Mouse (Mus musculus): ENCODE measurements around the gene Rad21l. TPM values are rescaled to one million over a fixed set of nuclear protein-coding genes. Genes with fewer than 3 reads are reported as not detected.
"Not testable (repeated sequence)": the region's sequence is repeated elsewhere in the genome, so short reads cannot be mapped to it uniquely, and the experiment has no call there.

Rad21l gene
- polyA plus RNA-seq, 1 experiment from 2014 or later = not detected

- H3K4me1 ChIP-seq (replicated peaks; ENCODE audit: control insufficient read depth, insufficient read depth, low read length) = 0 out of 2 replicates have a peak, but pooled peaks cover 6% of the 10 kb centered on the region
- H3K9me3 ChIP-seq (ENCODE audit: control insufficient read depth) = no peaks in the 10 kb centered on the region
- ATAC-seq = peak; percentile 31
- H3K4me2 ChIP-seq (replicated peaks; ENCODE audit: low read depth) = no peak overlapping the region
- no peaks in the 10 kb centered on the region for H3K36me3 ChIP-seq (ENCODE audit: control insufficient read depth, insufficient read depth)
- H3K27me3 ChIP-seq (replicated peaks; ENCODE audit: control insufficient read depth, insufficient read depth, low read length) = no peaks in the 10 kb centered on the region
- H3K27ac ChIP-seq (ENCODE audit: low read depth, low read length) = no peak overlapping the region
- H3K4me3 ChIP-seq (ENCODE audit: low read depth, low read length) = no peak overlapping the region
- 59% methylated on average over 6 of the region's 6 CpGs for WGBS
- no peak for TF ChIP-seq CTCF (IDR thresholded peaks at IDR 0.05; ENCODE audit: low read depth)
- no peak overlapping the region for H3K9ac ChIP-seq (ENCODE audit: low read depth, low read length)
These were observed 51.6 kb downstream of the Rad21l start for GRCm38 (mm10) chr2:151616551-151617329.

GRCm38 (mm10) chr2:151615779-151616178 lies 52.6 kb downstream of the Rad21l start:
- not testable (repeated sequence) for H3K9me3 ChIP-seq (ENCODE audit: control insufficient read depth); H3K4me1 ChIP-seq (replicated peaks; ENCODE audit: control insufficient read depth, insufficient read depth, low read length); H3K4me2 ChIP-seq (replicated peaks; ENCODE audit: low read depth); H3K27me3 ChIP-seq (replicated peaks; ENCODE audit: control insufficient read depth, insufficient read depth, low read length); H3K9ac ChIP-seq (ENCODE audit: low read depth, low read length); ATAC-seq; H3K27ac ChIP-seq (ENCODE audit: low read depth, low read length); H3K36me3 ChIP-seq (ENCODE audit: control insufficient read depth, insufficient read depth); H3K4me3 ChIP-seq (ENCODE audit: low read depth, low read length)
- 67% methylated on average over 6 of the region's 8 CpGs for WGBS

- Histone ChIP-seq H3K9me3 (ENCODE audit: control insufficient read depth) (no peaks in the 10 kb centered on the region), H3K27me3 (replicated peaks; ENCODE audit: control insufficient read depth, insufficient read depth, low read length) (no peaks in the 10 kb centered on the region), H3K4me3 (ENCODE audit: low read depth, low read length) (no peak overlapping the region), H3K9ac (ENCODE audit: low read depth, low read length) (no peak overlapping the region), H3K4me2 (replicated peaks; ENCODE audit: low read depth) (no peak overlapping the region), H3K4me1 (replicated peaks; ENCODE audit: control insufficient read depth, insufficient read depth, low read length) (no peaks in the 10 kb centered on the region), H3K27ac (ENCODE audit: low read depth, low read length) (no peak overlapping the region), H3K36me3 (ENCODE audit: control insufficient read depth, insufficient read depth) (no peaks in the 10 kb centered on the region)
- no peak for TF ChIP-seq CTCF (IDR thresholded peaks at IDR 0.05; ENCODE audit: low read depth)
- 40% methylated on average over 3 of the region's 3 CpGs for WGBS
- ATAC-seq = no peak
These were observed 58.4 kb downstream of the Rad21l start for GRCm38 (mm10) chr2:151609974-151610373.

GRCm38 (mm10) chr2:151608435-151608834 lies 59.9 kb downstream of the Rad21l start:
- no peak overlapping the region for H3K4me2 ChIP-seq (replicated peaks; ENCODE audit: low read depth)
- no peaks in the 10 kb centered on the region for H3K9me3 ChIP-seq (ENCODE audit: control insufficient read depth)
- no peak overlapping the region for H3K4me3 ChIP-seq (ENCODE audit: low read depth, low read length)
- H3K9ac ChIP-seq (ENCODE audit: low read depth, low read length) = no peak overlapping the region
- H3K4me1 ChIP-seq (replicated peaks; ENCODE audit: control insufficient read depth, insufficient read depth, low read length) = no peaks in the 10 kb centered on the region
- 86% methylated on average over 1 of the region's 1 CpGs for WGBS
- H3K27me3 ChIP-seq (replicated peaks; ENCODE audit: control insufficient read depth, insufficient read depth, low read length) = no peaks in the 10 kb centered on the region
- ATAC-seq = no peak
- H3K27ac ChIP-seq (ENCODE audit: low read depth, low read length) = no peak overlapping the region
- H3K36me3 ChIP-seq (ENCODE audit: control insufficient read depth, insufficient read depth) = no peaks in the 10 kb centered on the region
- no peak for TF ChIP-seq CTCF (IDR thresholded peaks at IDR 0.05; ENCODE audit: low read depth)

- 40% methylated on average over 11 of the region's 11 CpGs for WGBS
- Histone ChIP-seq H3K27ac (ENCODE audit: low read depth, low read length) (no peak overlapping the region), H3K36me3 (ENCODE audit: control insufficient read depth, insufficient read depth) (no peaks in the 10 kb centered on the region), H3K4me2 (replicated peaks; ENCODE audit: low read depth) (no peak overlapping the region), H3K4me3 (ENCODE audit: low read depth, low read length) (no peak overlapping the region), H3K27me3 (replicated peaks; ENCODE audit: control insufficient read depth, insufficient read depth, low read length) (no peaks in the 10 kb centered on the region), H3K9ac (ENCODE audit: low read depth, low read length) (no peak overlapping the region), H3K9me3 (ENCODE audit: control insufficient read depth) (no peaks in the 10 kb centered on the region), H3K4me1 (replicated peaks; ENCODE audit: control insufficient read depth, insufficient read depth, low read length) (no peaks in the 10 kb centered on the region)
- no peak; the same call in 1 of the 2 replicates for ATAC-seq
- TF ChIP-seq CTCF (IDR thresholded peaks at IDR 0.05; ENCODE audit: low read depth) = no peak
These were observed 62.8 kb downstream of the Rad21l start for GRCm38 (mm10) chr2:151605437-151605987.

DNA sequence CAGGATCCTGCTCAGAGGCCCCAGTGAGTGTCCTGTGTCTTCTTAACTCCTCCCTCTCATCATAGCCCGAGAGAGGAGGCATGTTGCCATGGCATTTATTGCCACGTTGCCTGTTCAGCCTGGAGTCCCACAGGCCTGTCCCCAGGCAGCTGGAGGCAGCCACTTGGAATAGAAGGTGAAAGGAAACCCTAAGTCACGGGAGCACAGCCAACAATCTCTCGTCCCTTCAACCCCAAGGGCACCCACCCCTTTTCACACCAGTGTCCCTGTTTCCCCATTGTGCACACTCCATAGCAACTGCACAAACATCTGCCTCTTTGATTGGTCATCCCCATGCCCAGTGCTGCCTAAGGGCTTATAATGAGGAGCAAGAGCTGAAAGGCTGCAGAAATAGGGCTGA lies 64.7 kb downstream of the Rad21l start:
- H3K27ac ChIP-seq (ENCODE audit: low read depth, low read length) = no peak overlapping the region
- H3K36me3 ChIP-seq (ENCODE audit: control insufficient read depth, insufficient read depth) = no peaks in the 10 kb centered on the region
- no peak overlapping the region for H3K4me2 ChIP-seq (replicated peaks; ENCODE audit: low read depth)
- no peak overlapping the region for H3K4me3 ChIP-seq (ENCODE audit: low read depth, low read length)
- ATAC-seq = no peak
- H3K4me1 ChIP-seq (replicated peaks; ENCODE audit: control insufficient read depth, insufficient read depth, low read length) = no peaks in the 10 kb centered on the region
- no peak overlapping the region for H3K9ac ChIP-seq (ENCODE audit: low read depth, low read length)
- WGBS = 38% methylated on average over 4 of the region's 4 CpGs
- TF ChIP-seq CTCF (IDR thresholded peaks at IDR 0.05; ENCODE audit: low read depth) = no peak
- no peaks in the 10 kb centered on the region for H3K9me3 ChIP-seq (ENCODE audit: control insufficient read depth)
- H3K27me3 ChIP-seq (replicated peaks; ENCODE audit: control insufficient read depth, insufficient read depth, low read length) = no peaks in the 10 kb centered on the region
